Mouse (Mus musculus): ENCODE measurements around the gene Irf3.

- no peak for TF ChIP-seq CTCF (IDR thresholded peaks at IDR 0.05; ENCODE audit: low read depth)
- no peak for TF ChIP-seq EP300 (optimal IDR thresholded peaks at IDR 0.05)
These were observed 19.3 kb downstream of the Irf3 start for GRCm38 (mm10) chr7:45016761-45017160.

All from stomach, postnatal 0 days (tissue).